Mouse (Mus musculus): ENCODE results near the gene Pml. TPM values are rescaled to one million over a fixed set of nuclear protein-coding genes. Genes with fewer than 3 reads are reported as not detected.
"Not testable (repeated sequence)": the region's sequence is repeated elsewhere in the genome, so short reads cannot be mapped to it uniquely, and the experiment has no call there.

The Pml gene
- polyA plus RNA-seq, 1 experiment from 2014 or later: 21.0 TPM

GRCm38 (mm10) chr9:58278821-58279723 lies 29.5 kb upstream of the Pml start:
- WGBS: 57% methylated on average over 4 of the region's 4 CpGs
- Histone ChIP-seq H3K4me3 (no peak overlapping the region), H3K36me3 (no peaks in the 10 kb centered on the region), H3K9me3 (replicated peaks) (no peaks in the 10 kb centered on the region), H3K27me3 (ENCODE audit: low read depth, poor library complexity, severe bottlenecking) (no peaks in the 10 kb centered on the region), H3K27ac (no peak overlapping the region), H3K4me1 (peaks cover 27% of the 10 kb centered on the region)
- no peak for DNase-seq (ENCODE audit: low spot score)

GRCm38 (mm10) chr9:58278313-58278712 lies 28.7 kb upstream of the Pml start:
- H3K27ac ChIP-seq: no peak overlapping the region
- no peaks in the 10 kb centered on the region for H3K9me3 ChIP-seq (replicated peaks)
- no peak overlapping the region for H3K4me3 ChIP-seq
- DNase-seq (ENCODE audit: low spot score): no peak
- no peaks in the 10 kb centered on the region for H3K27me3 ChIP-seq (ENCODE audit: low read depth, poor library complexity, severe bottlenecking)
- H3K36me3 ChIP-seq: no peaks in the 10 kb centered on the region
- H3K4me1 ChIP-seq: peaks cover 27% of the 10 kb centered on the region
- 93% methylated on average over 4 of the region's 4 CpGs for WGBS

- 66% methylated on average over 5 of the region's 5 CpGs for WGBS
- H3K4me1 ChIP-seq: peaks cover 24% of the 10 kb centered on the region
- no peaks in the 10 kb centered on the region for H3K9me3 ChIP-seq (replicated peaks)
- H3K27me3 ChIP-seq (ENCODE audit: low read depth, poor library complexity, severe bottlenecking): no peaks in the 10 kb centered on the region
- DNase-seq (ENCODE audit: low spot score): no peak
- H3K4me3 ChIP-seq: no peak overlapping the region
- H3K27ac ChIP-seq: no peak overlapping the region
- no peaks in the 10 kb centered on the region for H3K36me3 ChIP-seq
These were observed 26.8 kb upstream of the Pml start for GRCm38 (mm10) chr9:58276346-58276745.

- DNase-seq (ENCODE audit: low spot score): no peak
- WGBS: 86% methylated on average over 3 of the region's 3 CpGs
- H3K4me3 ChIP-seq: no peak overlapping the region
These were observed 26.2 kb upstream of the Pml start for GRCm38 (mm10) chr9:58275797-58276196.

GRCm38 (mm10) chr9:58275115-58275774 lies 25.7 kb upstream of the Pml start:
- no peak overlapping the region for H3K4me3 ChIP-seq
- no peaks in the 10 kb centered on the region for H3K36me3 ChIP-seq
- H3K9me3 ChIP-seq (replicated peaks): no peaks in the 10 kb centered on the region
- no peaks in the 10 kb centered on the region for H3K27me3 ChIP-seq (ENCODE audit: low read depth, poor library complexity, severe bottlenecking)
- no peak for DNase-seq (ENCODE audit: low spot score)
- H3K4me1 ChIP-seq: peaks cover 19% of the 10 kb centered on the region
- 27% methylated on average over 8 of the region's 8 CpGs for WGBS
- H3K27ac ChIP-seq: peak overlapping the region; percentile 70; the same call in 1 of the 2 replicates

More at GRCm38 (mm10) chr9:58275797-58276196, 26.2 kb upstream of the Pml start:
- H3K27me3 ChIP-seq (ENCODE audit: low read depth, poor library complexity, severe bottlenecking): no peaks in the 10 kb centered on the region
- H3K9me3 ChIP-seq (replicated peaks): no peaks in the 10 kb centered on the region
- no peaks in the 10 kb centered on the region for H3K36me3 ChIP-seq
- H3K27ac ChIP-seq: peak overlapping the region; percentile 70; the same call in 1 of the 2 replicates
- peaks cover 24% of the 10 kb centered on the region for H3K4me1 ChIP-seq

GRCm38 (mm10) chr9:58274626-58275025 lies 25.0 kb upstream of the Pml start:
- H3K27ac ChIP-seq: no peak overlapping the region
- peaks cover 19% of the 10 kb centered on the region for H3K4me1 ChIP-seq
- no peak for DNase-seq (ENCODE audit: low spot score)
- no peaks in the 10 kb centered on the region for H3K9me3 ChIP-seq (replicated peaks)
- no peak overlapping the region for H3K4me3 ChIP-seq
- H3K27me3 ChIP-seq (ENCODE audit: low read depth, poor library complexity, severe bottlenecking): no peaks in the 10 kb centered on the region
- WGBS: 72% methylated on average over 3 of the region's 3 CpGs
- H3K36me3 ChIP-seq: no peaks in the 10 kb centered on the region

- WGBS: 84% methylated on average over 7 of the region's 7 CpGs
- DNase-seq (ENCODE audit: low spot score): no peak
- Histone ChIP-seq H3K4me1 (peaks cover 19% of the 10 kb centered on the region), H3K27me3 (ENCODE audit: low read depth, poor library complexity, severe bottlenecking) (no peaks in the 10 kb centered on the region), H3K9me3 (replicated peaks) (no peaks in the 10 kb centered on the region), H3K4me3 (no peak overlapping the region), H3K27ac (0 out of 2 replicates have a peak overlapping the region, but pooled peaks have one; percentile 19), H3K36me3 (no peaks in the 10 kb centered on the region)
These were observed 24.6 kb upstream of the Pml start for GRCm38 (mm10) chr9:58274101-58274604.

GRCm38 (mm10) chr9:58272855-58273254 lies 23.3 kb upstream of the Pml start:
- whole genome bisulfite sequencing: 81% methylated on average over 9 of the region's 9 CpGs
- no peak for DNase-seq (ENCODE audit: low spot score)
- Histone ChIP-seq H3K27ac (no peak overlapping the region), H3K4me1 (peaks cover 19% of the 10 kb centered on the region), H3K27me3 (ENCODE audit: low read depth, poor library complexity, severe bottlenecking) (no peaks in the 10 kb centered on the region), H3K36me3 (no peaks in the 10 kb centered on the region), H3K4me3 (no peak overlapping the region), H3K9me3 (replicated peaks) (no peaks in the 10 kb centered on the region)

- 86% methylated on average over 2 of the region's 2 CpGs for WGBS
- Histone ChIP-seq H3K27ac (no peak overlapping the region), H3K4me3 (no peak overlapping the region), H3K36me3 (no peaks in the 10 kb centered on the region), H3K4me1 (peaks cover 19% of the 10 kb centered on the region), H3K27me3 (ENCODE audit: low read depth, poor library complexity, severe bottlenecking) (no peaks in the 10 kb centered on the region), H3K9me3 (replicated peaks) (no peaks in the 10 kb centered on the region)
- DNase-seq (ENCODE audit: low spot score): no peak
These were observed 22.5 kb upstream of the Pml start for GRCm38 (mm10) chr9:58272068-58272541.

GRCm38 (mm10) chr9:58271551-58271950 lies 22.0 kb upstream of the Pml start:
- DNase-seq (ENCODE audit: low spot score); H3K4me3 ChIP-seq; H3K9me3 ChIP-seq (replicated peaks); H3K27ac ChIP-seq; H3K36me3 ChIP-seq; H3K27me3 ChIP-seq (ENCODE audit: low read depth, poor library complexity, severe bottlenecking): not testable (repeated sequence)
- WGBS: 93% methylated on average over 9 of the region's 9 CpGs
- peaks cover 24% of the 10 kb centered on the region for H3K4me1 ChIP-seq

- H3K27me3 ChIP-seq (ENCODE audit: low read depth, poor library complexity, severe bottlenecking): no peaks in the 10 kb centered on the region
- H3K4me3 ChIP-seq: no peak overlapping the region
- no peaks in the 10 kb centered on the region for H3K36me3 ChIP-seq
- no peak for DNase-seq (ENCODE audit: low spot score)
- H3K9me3 ChIP-seq (replicated peaks): no peaks in the 10 kb centered on the region
- WGBS: 92% methylated on average over 3 of the region's 3 CpGs
- peaks cover 28% of the 10 kb centered on the region for H3K4me1 ChIP-seq
- H3K27ac ChIP-seq: no peak overlapping the region
These were observed 21.5 kb upstream of the Pml start for GRCm38 (mm10) chr9:58271109-58271508.

GRCm38 (mm10) chr9:58270081-58270480 lies 20.5 kb upstream of the Pml start:
- H3K4me3 ChIP-seq: no peak overlapping the region
- no peaks in the 10 kb centered on the region for H3K27me3 ChIP-seq (ENCODE audit: low read depth, poor library complexity, severe bottlenecking)
- no peaks in the 10 kb centered on the region for H3K9me3 ChIP-seq (replicated peaks)
- H3K36me3 ChIP-seq: no peaks in the 10 kb centered on the region
- no peak overlapping the region for H3K27ac ChIP-seq
- 59% methylated on average over 3 of the region's 3 CpGs for WGBS
- H3K4me1 ChIP-seq: peaks cover 22% of the 10 kb centered on the region
- no peak for DNase-seq (ENCODE audit: low spot score)

Measured in limb, embryonic 10.5 days (tissue).